Mouse (Mus musculus): ENCODE measurements at regions not wholly inside any gene's neighbourhood (a gene's known extent, or its start where the extent isn't known, plus 50 kb on each side); places are given as distances from the start of the nearest gene placed in this dataset.

DNA sequence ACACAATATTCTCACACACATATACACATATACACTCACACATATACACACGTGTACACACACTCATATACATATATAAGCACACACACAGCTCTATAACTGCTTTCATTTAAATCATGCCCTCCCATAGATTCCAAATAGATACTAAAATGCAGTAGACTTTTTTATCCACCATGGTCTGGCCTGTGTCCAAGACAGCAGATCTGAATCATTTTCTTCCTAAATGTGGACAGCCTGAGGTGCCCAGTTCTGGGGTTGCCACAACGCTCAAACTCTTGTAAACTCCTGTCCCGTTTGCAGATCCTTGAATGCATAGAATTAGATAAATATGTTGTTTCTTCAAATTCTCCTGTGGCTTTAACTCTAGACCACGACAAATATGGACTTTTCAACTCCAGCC, 50.9 kb upstream of the Aff3 start:
- DNase-seq, result no peak
- 85% methylated on average over 4 of the region's 4 CpGs for WGBS
- TF ChIP-seq POLR2A (IDR thresholded peaks at IDR 0.05; ENCODE audit: borderline replicate concordance, insufficient read depth, low read length) (no peak), CTCF (IDR thresholded peaks at IDR 0.05; ENCODE audit: borderline replicate concordance, insufficient read depth, low read depth, low read length) (no peak)
- H3K27me3 ChIP-seq (ENCODE audit: control insufficient read depth, insufficient read depth, low read length), result no peaks in the 10 kb centered on the region; the same call in 1 of the 2 replicates
- H3K4me3 ChIP-seq (replicated peaks; ENCODE audit: insufficient read depth, low read depth, low read length), result no peak overlapping the region
- H3K4me1 ChIP-seq (ENCODE audit: control insufficient read depth, insufficient read depth, low read length), result no peaks in the 10 kb centered on the region
- H3K27ac ChIP-seq (ENCODE audit: insufficient read depth, low read length), result no peak overlapping the region
